ENCODE assay signal across 24 mouse cellular contexts in genomic region chr2:76767231-76767630, GRCm38 (mm10).
"Had no signal": no experiment of that assay in that cellular context is flagged by ENCODE, and none has a peak within 500 bp of the region (broad histone marks: within the 10 kb centered on the region; RNA-seq: fewer than 3 reads in every experiment).

No protein-coding gene starts in this region.

- H3K9ac ChIP-seq: kidney, embryonic 15.5 days; limb, embryonic 13.5 days; liver, embryonic 12.5 days; liver, embryonic 15.5 days; lung, embryonic 15.5 days; midbrain, embryonic 13.5 days; neural tube, embryonic 12.5 days; neural tube, embryonic 15.5 days had no signal

- H3K4me3 ChIP-seq: kidney, embryonic 15.5 days; limb, embryonic 13.5 days; liver, embryonic 12.5 days; liver, embryonic 15.5 days; lung, embryonic 15.5 days; megakaryocyte, embryonic 14.5 days; midbrain, embryonic 10.5 days; midbrain, embryonic 13.5 days; neural tube, embryonic 12.5 days; neural tube, embryonic 15.5 days had no signal

- H3K36me3 ChIP-seq: kidney, embryonic 15.5 days; limb, embryonic 13.5 days; liver, embryonic 12.5 days; liver, embryonic 15.5 days; lung, embryonic 15.5 days; midbrain, embryonic 10.5 days; midbrain, embryonic 13.5 days; neural tube, embryonic 12.5 days; neural tube, embryonic 15.5 days had no signal

- DNase-seq: kidney, adult 8-10 months; kidney, postnatal 10 days; kidney, postnatal 36 days; layer of hippocampus, postnatal 36 days; left cerebral cortex, postnatal 4 days; liver; lung, adult 18-20 months; lung, postnatal 10 days; lung, postnatal 36 days; right cerebral cortex, adult 18-20 months; right cerebral cortex, postnatal 14 days; right cerebral cortex, postnatal 4 days; thymus, postnatal 25 days had no signal

- ATAC-seq: liver, embryonic 12.5 days; midbrain, embryonic 13.5 days; midbrain, embryonic 16.5 days had no signal

- H3K4me1 ChIP-seq: kidney, embryonic 15.5 days; limb, embryonic 13.5 days; liver, embryonic 12.5 days; liver, embryonic 15.5 days; lung, embryonic 15.5 days; megakaryocyte, embryonic 14.5 days; midbrain, embryonic 10.5 days; midbrain, embryonic 13.5 days; neural tube, embryonic 12.5 days; neural tube, embryonic 15.5 days had no signal

- H3K27me3 ChIP-seq: kidney, embryonic 15.5 days; limb, embryonic 13.5 days; liver, embryonic 12.5 days; liver, embryonic 15.5 days; lung, embryonic 15.5 days; megakaryocyte, embryonic 14.5 days; midbrain, embryonic 13.5 days; neural tube, embryonic 12.5 days; neural tube, embryonic 15.5 days had no signal

- H3K4me2 ChIP-seq: kidney, embryonic 15.5 days; limb, embryonic 13.5 days; liver, embryonic 12.5 days; liver, embryonic 15.5 days; lung, embryonic 15.5 days; midbrain, embryonic 13.5 days; neural tube, embryonic 12.5 days; neural tube, embryonic 15.5 days had no signal

- H3K9me3 ChIP-seq: kidney, embryonic 15.5 days; limb, embryonic 13.5 days; liver, embryonic 15.5 days; lung, embryonic 15.5 days; midbrain, embryonic 10.5 days; midbrain, embryonic 13.5 days; neural tube, embryonic 12.5 days; neural tube, embryonic 15.5 days had no signal

- H3K27ac ChIP-seq: kidney, embryonic 15.5 days; limb, embryonic 13.5 days; liver, embryonic 12.5 days; liver, embryonic 15.5 days; lung, embryonic 15.5 days; midbrain, embryonic 10.5 days; midbrain, embryonic 13.5 days; neural tube, embryonic 12.5 days; neural tube, embryonic 15.5 days had no signal
